Mouse (Mus musculus) retina, postnatal 7 days (tissue): ENCODE measurements around the gene Isoc2a.
"Not testable (repeated sequence)": the region's sequence is repeated elsewhere in the genome, so short reads cannot be mapped to it uniquely, and the experiment has no call there.

ENCODE experiments used
- DNase-seq: peaks from one replicate; pipeline ENCODE4 v3.0.0-alpha.2; 2012; ENCODE audit warnings: low read depth, low spot score

The Isoc2a gene

GRCm38 (mm10) chr7:4876753-4877221 is at the start of gene Isoc2a:
TSS of gene Isoc2a (plus strand) at chr7:4877153.
- DNase-seq, result peak; percentile 81

GRCm38 (mm10) chr7:4830476-4830875 is 46.5 kb upstream of the Isoc2a start:
- no peak for DNase-seq

- no peak for DNase-seq
These were observed 41.2 kb upstream of the Isoc2a start for GRCm38 (mm10) chr7:4835631-4836327.

GRCm38 (mm10) chr7:4836351-4836792 is 40.6 kb upstream of the Isoc2a start:
- no peak for DNase-seq

- no peak for DNase-seq
These were observed 39.3 kb upstream of the Isoc2a start for GRCm38 (mm10) chr7:4837639-4838038.

- DNase-seq, result no peak
These were observed 34.9 kb upstream of the Isoc2a start for GRCm38 (mm10) chr7:4842077-4842476.

GRCm38 (mm10) chr7:4842634-4843131 is 34.3 kb upstream of the Isoc2a start:
- no peak for DNase-seq

- DNase-seq, result no peak
These were observed 33.2 kb upstream of the Isoc2a start for GRCm38 (mm10) chr7:4843604-4844244.

GRCm38 (mm10) chr7:4844245-4844916 is 32.6 kb upstream of the Isoc2a start, which contains the start of gene Shisa7:
TSS of gene Shisa7 (minus strand) at chr7:4844696.
- no peak for DNase-seq

GRCm38 (mm10) chr7:4844917-4845309 is 32.0 kb upstream of the Isoc2a start:
- peak; percentile 70 for DNase-seq

- DNase-seq, result no peak
These were observed 27.6 kb upstream of the Isoc2a start for GRCm38 (mm10) chr7:4849372-4849771.

- no peak for DNase-seq
These were observed 26.2 kb upstream of the Isoc2a start for GRCm38 (mm10) chr7:4850621-4851314.

- DNase-seq, result no peak
These were observed 25.7 kb upstream of the Isoc2a start for GRCm38 (mm10) chr7:4851315-4851688.

- no peak for DNase-seq
These were observed 23.3 kb upstream of the Isoc2a start for GRCm38 (mm10) chr7:4853613-4854012.

GRCm38 (mm10) chr7:4856508-4856907 is 20.4 kb upstream of the Isoc2a start:
- DNase-seq, result no peak

- no peak for DNase-seq
These were observed 19.6 kb upstream of the Isoc2a start for GRCm38 (mm10) chr7:4857321-4857720.

- no peak for DNase-seq
These were observed 17.5 kb upstream of the Isoc2a start for GRCm38 (mm10) chr7:4859418-4859978.

GRCm38 (mm10) chr7:4860926-4861325 is 16.0 kb upstream of the Isoc2a start:
- DNase-seq, result not testable (repeated sequence)

- no peak for DNase-seq
These were observed 13.9 kb upstream of the Isoc2a start for GRCm38 (mm10) chr7:4863041-4863440.

- DNase-seq, result no peak
These were observed 13.3 kb upstream of the Isoc2a start for GRCm38 (mm10) chr7:4863541-4864080.
